Mouse (Mus musculus): ENCODE results near the gene Chd2.
"Not testable (repeated sequence)": the region's sequence is repeated elsewhere in the genome, so short reads cannot be mapped to it uniquely, and the experiment has no call there.

Gene Chd2

DNA sequence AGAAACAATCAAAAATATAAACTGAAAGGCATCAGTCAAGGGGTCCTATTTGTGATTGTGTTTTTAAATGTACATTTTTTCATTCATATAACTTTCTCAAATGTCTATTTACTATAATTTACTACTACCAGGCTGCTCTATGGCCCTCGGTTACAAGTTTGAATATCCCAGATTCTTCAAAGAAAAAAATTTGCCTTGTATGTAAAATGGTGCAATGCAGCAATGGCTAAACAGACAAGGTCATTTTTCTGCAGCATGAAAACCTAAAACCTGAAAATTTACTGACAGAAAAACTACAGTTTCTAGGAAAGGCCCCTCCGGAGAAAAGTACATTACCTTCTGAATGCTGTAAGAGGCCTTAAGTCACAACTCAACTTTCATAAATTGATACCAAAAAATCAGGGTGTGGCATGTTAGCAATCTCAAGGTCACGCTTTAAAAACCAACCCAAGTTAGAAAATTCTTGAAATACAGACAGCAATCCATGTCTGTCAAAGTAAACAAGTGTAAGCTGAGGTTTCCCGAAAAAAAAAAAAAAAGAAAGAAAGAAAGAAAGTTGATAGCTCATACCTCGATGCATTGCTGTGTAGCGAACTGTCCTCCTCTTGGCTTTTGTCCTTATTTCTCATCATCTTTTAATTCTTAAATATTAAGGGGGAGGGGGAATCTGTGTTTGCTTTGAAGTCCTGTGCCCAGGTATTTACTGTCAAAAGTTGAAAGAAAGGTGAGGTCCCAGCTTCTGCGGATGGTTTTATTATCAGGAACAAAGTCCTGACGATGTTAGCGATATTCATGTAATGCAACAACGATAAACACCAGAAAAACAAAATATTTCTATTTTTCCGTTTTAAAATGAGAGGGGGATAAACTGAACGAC, 1.2 kb downstream of the Chd2 start:
- no peak for DNase-seq (ENCODE audit: low read depth in 1 of 2, low spot score in 2 of 2)

DNA sequence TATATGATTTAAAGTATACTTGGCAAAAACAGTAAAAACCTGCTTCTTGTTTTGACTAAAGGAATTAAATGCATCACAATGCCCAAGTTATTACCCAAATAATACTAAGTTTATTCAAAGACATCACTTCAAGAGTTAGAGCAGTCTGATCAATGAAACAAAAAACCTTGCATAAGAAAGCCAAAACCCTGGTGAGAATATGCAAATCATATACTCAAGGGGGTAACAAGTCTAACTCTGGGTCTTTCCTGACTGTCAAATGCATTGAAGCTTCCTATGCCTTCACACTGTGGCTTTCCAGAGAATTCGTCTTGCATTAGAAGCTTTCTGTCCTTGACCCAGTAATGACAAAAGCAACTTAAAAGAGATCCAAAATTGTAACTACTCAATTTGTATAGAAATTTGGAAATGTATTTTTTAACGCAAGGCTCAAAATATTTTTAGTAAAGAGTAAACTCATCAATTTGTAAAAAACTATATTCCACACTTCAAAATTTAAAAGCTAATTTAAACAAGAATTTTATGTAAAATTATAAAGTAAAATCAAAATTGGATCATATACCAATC, 2.4 kb downstream of the Chd2 start:
- DNase-seq (ENCODE audit: low read depth in 1 of 2, low spot score in 2 of 2) = no peak

DNA sequence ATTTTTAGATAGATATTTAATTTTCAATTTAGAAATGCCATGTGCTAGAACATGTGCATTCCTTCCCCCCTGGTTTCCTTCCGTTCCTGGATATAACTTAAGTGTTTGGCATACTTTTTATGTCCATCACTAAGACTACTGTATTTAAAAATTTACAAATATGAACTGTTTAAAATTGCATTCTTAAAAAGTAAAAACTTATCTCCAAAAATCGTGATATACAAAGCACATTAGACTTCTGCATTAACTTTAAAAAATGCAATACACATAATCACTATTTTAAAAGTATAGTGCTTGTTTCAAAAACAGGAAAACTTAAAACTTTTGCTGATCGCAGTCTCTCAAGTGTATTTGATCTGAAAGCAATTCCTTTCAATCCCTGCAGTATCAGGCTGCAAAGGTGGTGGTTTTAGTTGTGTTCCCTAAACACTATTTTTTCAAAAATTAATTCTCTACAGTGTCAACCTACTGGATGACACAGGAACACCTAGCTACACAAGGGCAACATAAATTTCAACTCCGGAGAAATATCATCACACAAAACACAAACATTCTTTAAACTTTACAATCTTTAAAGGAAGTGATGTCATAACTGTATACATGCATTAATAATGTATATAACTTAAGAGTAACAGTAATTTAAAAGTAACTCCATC, 3.1 kb downstream of the Chd2 start:
- no peak for DNase-seq (ENCODE audit: low read depth in 1 of 2, low spot score in 2 of 2)

DNA sequence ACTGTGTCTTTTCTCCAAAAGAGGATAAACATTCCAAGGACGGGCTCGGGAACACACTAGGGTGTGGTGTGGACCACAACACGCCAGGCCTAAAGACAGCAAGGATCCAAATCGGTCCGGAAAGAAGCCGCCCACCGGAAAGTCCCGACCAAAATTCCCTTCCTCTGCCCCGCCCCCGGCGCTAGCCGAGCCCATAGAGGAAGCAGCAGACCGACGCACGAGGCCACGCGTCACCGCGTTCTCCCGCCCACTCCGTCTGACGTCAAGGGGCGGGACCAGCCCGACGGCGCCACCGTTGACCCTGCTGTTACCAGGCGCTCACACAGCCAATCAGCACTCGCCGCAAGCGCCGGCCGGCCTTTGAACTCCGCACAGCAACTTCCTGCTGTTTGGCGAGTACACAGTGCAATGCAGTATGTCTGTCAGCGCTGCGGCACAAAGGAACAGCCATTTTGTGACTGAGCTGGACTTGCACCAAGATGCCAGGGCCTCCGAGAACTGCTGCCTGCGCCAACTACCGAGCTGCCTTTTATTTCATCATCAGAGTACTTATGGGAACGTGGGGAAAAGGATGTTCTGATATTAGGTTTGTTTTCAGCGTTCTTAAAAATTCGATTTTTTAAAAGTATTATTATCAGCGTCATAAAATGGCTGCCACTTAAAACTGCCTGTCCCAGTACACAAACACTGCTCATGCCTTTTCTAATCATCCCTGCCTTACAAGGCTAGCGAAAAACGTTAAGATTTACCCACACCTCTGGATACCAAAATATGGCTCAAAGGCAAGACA, 3.8 kb downstream of the Chd2 start:
- DNase-seq (ENCODE audit: low read depth in 1 of 2, low spot score in 2 of 2) = peak; percentile 100

DNA sequence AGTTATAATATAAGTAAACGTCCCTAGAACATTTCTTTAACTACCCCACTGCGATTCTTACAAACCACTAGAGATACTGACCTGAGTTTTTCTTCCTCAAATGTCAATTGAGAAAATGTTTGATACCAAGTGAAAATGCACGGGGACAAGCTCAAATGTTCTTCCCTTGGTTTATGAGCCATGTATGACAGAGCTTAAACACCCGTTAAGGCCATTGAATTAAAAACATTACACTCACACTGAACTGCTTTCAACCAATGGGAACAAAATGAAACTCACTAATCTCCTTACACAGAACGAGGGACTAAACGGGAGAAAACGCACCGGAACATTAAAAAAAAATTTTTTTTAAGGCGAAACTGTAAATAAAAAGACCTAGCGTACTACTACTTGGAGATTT, 4.4 kb downstream of the Chd2 start:
- no peak for DNase-seq (ENCODE audit: low read depth in 1 of 2, low spot score in 2 of 2)

DNA sequence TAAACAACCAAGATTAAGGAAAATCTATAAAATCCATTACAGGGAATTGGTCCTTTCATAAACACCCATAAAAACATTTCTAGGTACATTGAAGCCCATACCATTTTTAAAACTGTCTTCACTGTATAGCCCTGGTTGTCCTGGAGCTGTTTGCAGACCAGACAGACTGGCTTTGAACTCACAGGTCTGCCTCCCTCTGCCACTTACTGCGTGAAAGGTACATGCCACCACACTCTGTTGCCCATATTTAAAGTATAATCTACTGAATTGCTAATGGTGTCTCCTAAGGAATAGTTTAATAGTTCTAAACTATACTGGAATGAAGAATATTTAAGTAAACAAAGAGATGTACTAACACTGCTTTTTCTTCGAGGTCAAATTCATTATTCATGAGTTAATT, 5.1 kb downstream of the Chd2 start:
- no peak for DNase-seq (ENCODE audit: low read depth in 1 of 2, low spot score in 2 of 2)

GRCm38 (mm10) chr7:73535861-73536200, 5.8 kb downstream of the Chd2 start:
- no peak for DNase-seq (ENCODE audit: low read depth in 1 of 2, low spot score in 2 of 2)

- no peak for DNase-seq (ENCODE audit: low read depth in 1 of 2, low spot score in 2 of 2)
Measured at GRCm38 (mm10) chr7:73534937-73535860, 6.4 kb downstream of the Chd2 start.

- DNase-seq (ENCODE audit: low read depth in 1 of 2, low spot score in 2 of 2) = no peak
Measured at GRCm38 (mm10) chr7:73533457-73533856, 8.2 kb downstream of the Chd2 start.

- no peak for DNase-seq (ENCODE audit: low read depth in 1 of 2, low spot score in 2 of 2)
Measured at GRCm38 (mm10) chr7:73532916-73533315, 8.7 kb downstream of the Chd2 start.

GRCm38 (mm10) chr7:73532139-73532538, 9.5 kb downstream of the Chd2 start:
- no peak for DNase-seq (ENCODE audit: low read depth in 1 of 2, low spot score in 2 of 2)

DNA sequence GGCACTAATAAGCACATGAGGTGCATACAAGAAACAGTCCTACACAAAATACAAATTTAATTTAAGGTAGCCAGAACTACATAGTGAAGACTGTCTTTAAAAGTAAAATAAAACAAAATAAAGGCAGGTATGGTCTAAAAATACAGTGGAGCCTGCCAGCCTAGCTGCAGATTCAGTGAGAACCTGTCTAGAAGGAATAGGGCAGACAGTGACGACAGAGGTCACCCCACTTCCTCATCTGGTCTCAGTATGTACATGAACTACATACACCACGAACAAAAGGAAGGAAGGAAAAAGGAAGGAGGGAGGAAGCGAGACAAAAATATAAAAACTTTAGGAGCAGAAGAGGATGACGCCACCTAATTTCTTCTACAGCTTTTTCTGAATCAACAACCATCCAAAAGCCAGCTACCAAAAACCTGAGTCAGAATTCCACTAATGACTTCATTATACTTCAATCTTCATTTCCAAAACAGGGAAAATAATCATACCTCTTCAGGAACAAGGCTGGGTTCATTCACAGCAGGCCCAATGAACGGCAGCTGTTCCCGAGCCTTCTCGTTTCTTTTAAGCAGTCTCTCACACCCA, 10.0 kb downstream of the Chd2 start:
- DNase-seq (ENCODE audit: low read depth in 1 of 2, low spot score in 2 of 2) = peak in 1 of 2 experiments; percentile 36

GRCm38 (mm10) chr7:73530846-73531245, 10.8 kb downstream of the Chd2 start:
- DNase-seq (ENCODE audit: low read depth in 1 of 2, low spot score in 2 of 2) = no peak

DNA sequence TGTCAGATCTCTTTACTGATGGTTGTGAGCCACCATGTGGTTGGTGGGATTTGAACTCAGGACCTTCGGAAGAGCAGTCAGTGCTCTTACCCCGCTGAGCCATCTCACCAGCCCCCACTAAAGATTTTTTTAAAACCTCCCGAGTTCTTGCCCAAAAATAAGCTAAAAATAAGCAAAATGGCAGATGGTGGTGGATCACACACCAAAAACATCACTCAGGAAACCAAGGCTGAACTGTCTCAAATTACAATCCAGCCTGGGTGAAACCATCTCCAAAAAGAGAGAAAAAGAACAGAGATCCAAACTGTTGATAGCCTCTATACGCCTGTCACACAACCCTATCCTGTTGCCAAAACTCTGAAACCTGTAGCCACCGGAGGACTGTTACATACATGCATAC, 11.5 kb downstream of the Chd2 start:
- DNase-seq (ENCODE audit: low read depth in 1 of 2, low spot score in 2 of 2) = no peak

DNA sequence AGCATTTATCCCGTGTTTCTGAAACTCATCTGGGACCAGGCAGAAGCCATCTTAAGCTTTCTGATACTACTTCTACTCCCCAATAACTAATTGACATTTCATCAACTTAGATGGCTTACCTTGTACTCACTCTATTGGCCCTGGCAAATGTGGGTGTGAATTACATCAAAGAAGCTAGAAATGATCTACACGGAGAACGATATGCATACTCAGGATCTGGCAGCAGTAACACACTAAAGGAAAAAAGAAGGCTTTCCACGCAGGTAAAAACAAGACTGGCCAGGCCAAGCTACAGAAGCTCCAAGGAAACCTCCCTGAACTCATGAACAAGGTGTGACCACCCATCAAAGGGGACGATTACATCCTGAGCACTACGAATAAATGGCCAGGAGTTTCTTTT, 12.4 kb downstream of the Chd2 start:
- no peak for DNase-seq (ENCODE audit: low read depth in 1 of 2, low spot score in 2 of 2)

DNA sequence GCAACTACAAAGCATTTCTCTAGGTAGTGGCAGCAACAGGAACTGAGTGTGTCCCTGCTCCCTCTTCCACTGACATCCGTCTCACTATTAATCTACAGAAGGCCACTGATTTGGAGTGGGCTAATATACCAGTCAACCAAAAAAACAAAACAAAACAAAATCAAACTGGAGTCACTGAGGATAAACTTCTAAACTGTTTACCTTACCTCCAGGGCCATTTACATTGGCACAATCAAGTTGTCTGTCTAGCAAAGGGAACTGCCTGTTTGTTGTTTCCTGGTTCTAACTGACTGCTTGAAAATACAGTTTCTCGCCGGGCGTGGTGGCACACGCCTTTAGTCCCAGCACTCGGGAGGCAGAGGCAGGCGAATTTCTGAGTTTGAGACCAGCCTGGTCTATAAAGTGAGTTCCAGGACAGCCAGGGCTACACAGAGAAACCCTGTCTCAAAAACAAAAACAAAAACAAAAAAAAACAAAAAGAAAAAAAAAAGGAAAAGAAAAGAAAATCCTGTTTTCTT, 13.2 kb downstream of the Chd2 start:
- DNase-seq (ENCODE audit: low read depth in 1 of 2, low spot score in 2 of 2) = not testable (repeated sequence)

DNA sequence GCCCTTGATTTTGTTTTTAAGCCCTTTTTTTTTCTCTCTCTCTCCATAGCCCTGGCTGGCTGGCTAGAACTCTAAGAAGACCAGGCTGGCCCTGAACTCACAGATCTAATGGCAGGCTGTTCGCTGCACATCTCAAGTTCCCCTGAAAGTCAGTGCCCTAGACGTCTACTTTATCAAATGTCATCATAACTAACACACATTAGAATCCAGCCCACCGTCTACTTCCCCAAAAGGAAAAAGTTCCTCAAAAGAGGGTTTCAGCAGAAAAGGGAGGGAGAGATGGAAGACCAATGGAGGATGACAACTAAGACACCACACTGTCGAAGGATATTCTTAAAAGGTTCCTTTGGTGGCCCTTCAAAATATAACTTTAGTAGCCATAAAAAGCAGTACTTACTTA, 14.4 kb downstream of the Chd2 start:
- DNase-seq (ENCODE audit: low read depth in 1 of 2, low spot score in 2 of 2) = no peak

DNA sequence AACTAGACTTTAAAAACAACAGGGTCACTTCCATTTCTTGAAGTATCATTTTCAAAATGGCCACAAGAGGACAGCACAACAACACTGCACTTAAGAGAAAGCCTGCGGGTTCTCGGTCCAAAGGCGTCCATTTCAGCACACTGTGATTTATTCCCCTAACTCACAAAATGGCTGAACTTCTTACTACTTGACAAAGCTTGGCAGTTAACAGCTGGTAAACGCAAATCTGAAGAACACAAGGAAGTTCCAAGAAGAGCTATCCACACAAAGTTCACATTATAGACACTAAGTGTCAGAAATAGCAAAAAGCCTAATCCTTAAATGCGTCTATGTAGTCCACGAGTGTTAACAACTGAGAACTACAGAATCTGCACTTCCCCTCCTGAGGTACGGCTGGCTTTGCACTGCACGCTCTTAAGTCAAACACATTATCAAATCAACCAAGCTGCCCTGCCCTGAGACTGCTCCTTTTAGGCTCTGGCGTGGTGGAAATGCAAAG, 17.1 kb downstream of the Chd2 start:
- DNase-seq (ENCODE audit: low read depth in 1 of 2, low spot score in 2 of 2) = peak; percentile 23 to 43

- no peak for DNase-seq (ENCODE audit: low read depth in 1 of 2, low spot score in 2 of 2)
Measured at GRCm38 (mm10) chr7:73523608-73524259, 17.9 kb downstream of the Chd2 start.
